Mouse (Mus musculus) G1E (cell line): Measurements from ENCODE around the gene Rfwd3.

Source experiments
- CTCF ChIP-seq: IDR thresholded peaks from 2 replicates; pipeline ENCODE4 v1.5.1; 2012; ENCODE audit warnings: low read depth, low read length, inconsistent platforms, mixed read lengths
- GATA1 ChIP-seq: IDR thresholded peaks from 2 replicates; pipeline ENCODE4 v1.6.1; 2012; ENCODE audit warnings: borderline replicate concordance, low read length, inconsistent platforms, mixed read lengths
- POLR2AphosphoS5 ChIP-seq: IDR thresholded peaks from 2 replicates; pipeline ENCODE4 v1.6.1; 2012; ENCODE audit warnings: low read depth, low read length, inconsistent platforms; ENCODE audit not compliant: insufficient replicate concordance

- TF ChIP-seq GATA1 (no peak), CTCF (no peak), POLR2AphosphoS5 (no peak)
Measured at GRCm38 (mm10) chr8:111268277-111268676, 31.7 kb downstream of the Rfwd3 start.
